Mouse (Mus musculus) intestine, embryonic 15.5 days (tissue): ENCODE results near the gene Fam166b. TPM values are rescaled to one million over a fixed set of nuclear protein-coding genes. Genes with fewer than 3 reads are reported as not detected.

Experiments
- ATAC-seq: fragments of 200-750 bp; cut with Nextera tagmentation; 2 replicates; pipeline ENCODE4 v1.8.0; 2017; ENCODE audit warnings: moderate TSS enrichment, moderate library complexity
- H3K27ac ChIP-seq: fragments of 300-500 bp; sonication (generic); 2 replicates; pipeline ENCODE4 v1.5.1; 2015; ENCODE audit warnings: mild to moderate bottlenecking, inconsistent platforms
- H3K27me3 ChIP-seq: fragments of 300-500 bp; sonication (generic); replicated peaks from 2 replicates; pipeline ENCODE4 v1.6.1; 2015; ENCODE audit warnings: inconsistent platforms
- H3K36me3 ChIP-seq: fragments of 300-500 bp; sonication (generic); 2 replicates; pipeline ENCODE4 v1.6.1; 2015; ENCODE audit warnings: inconsistent platforms
- H3K4me1 ChIP-seq: fragments of 300-500 bp; sonication (generic); replicated peaks from 2 replicates; pipeline ENCODE4 v1.6.1; 2015; ENCODE audit warnings: inconsistent platforms
- H3K4me2 ChIP-seq: fragments of 300-500 bp; sonication (generic); replicated peaks from 2 replicates; pipeline ENCODE4 v1.6.1; 2015; ENCODE audit warnings: mild to moderate bottlenecking, inconsistent platforms
- H3K4me3 ChIP-seq: fragments of 300-500 bp; sonication (generic); replicated peaks from 2 replicates; pipeline ENCODE4 v1.5.1; 2015; ENCODE audit warnings: inconsistent platforms
- H3K9ac ChIP-seq: fragments of 300-500 bp; sonication (generic); 2 replicates; pipeline ENCODE4 v1.6.1; 2015; ENCODE audit warnings: inconsistent platforms
- H3K9me3 ChIP-seq: fragments of 300-500 bp; sonication (generic); 2 replicates; pipeline ENCODE4 v1.6.1; 2016; ENCODE audit warnings: inconsistent platforms
- WGBS: fragments of 180-500 bp; shearing (Covaris S2); methylation state at CpG from one replicate; pipeline ENCODE4 v1.1.7; 2015; 5-methylcytosine and 5-hydroxymethylcytosine counted together
- polyA plus RNA-seq: library from polyadenylated mRNA; unstranded; fragments of >200 nt; fragmentation: Nextera tagmentation; extraction: Ambion mirVana; gene quantifications from 2 replicates; pipeline ENCODE4 v1.2.1, GENCODE M21; 2015

Fam166b gene
- polyA plus RNA-seq, 1 experiment from 2014 or later, result not detected

GRCm38 (mm10) chr4:43417269-43418062 lies 11.5 kb downstream of the Fam166b start:
- Histone ChIP-seq H3K9ac (no peak overlapping the region), H3K27me3 (no peaks in the 10 kb centered on the region), H3K4me2 (no peak overlapping the region), H3K27ac (no peak overlapping the region), H3K9me3 (no peaks in the 10 kb centered on the region), H3K4me3 (no peak overlapping the region), H3K36me3 (peaks cover 33% of the 10 kb centered on the region), H3K4me1 (0 out of 2 replicates have a peak, but pooled peaks cover 13% of the 10 kb centered on the region)
- WGBS, result 62% methylated on average over 16 of the region's 16 CpGs
- ATAC-seq, result no peak

DNA sequence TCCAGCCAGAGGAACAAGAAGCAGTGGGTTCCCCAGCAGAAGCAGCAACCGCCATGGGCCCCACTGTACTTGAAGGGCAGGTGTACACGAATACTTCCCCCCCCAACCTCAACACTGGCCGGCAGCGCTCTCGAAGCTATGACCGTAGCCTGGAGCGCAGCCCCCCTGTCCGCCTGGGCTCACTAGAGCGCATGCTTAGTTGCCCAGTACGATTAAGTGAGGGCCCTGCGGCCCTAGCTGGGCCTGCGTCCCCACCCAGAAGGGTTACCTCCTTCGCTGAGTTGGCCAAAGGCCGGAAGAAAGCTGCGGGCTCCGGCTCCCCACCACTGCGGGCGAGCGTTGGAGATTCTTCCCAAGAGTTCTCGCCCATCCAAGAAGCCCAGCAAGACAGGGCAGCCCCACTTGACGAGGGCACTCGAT lies 12.9 kb downstream of the Fam166b start:
- no peak for ATAC-seq
- H3K9ac ChIP-seq, result no peak overlapping the region
- no peak overlapping the region for H3K4me3 ChIP-seq
- H3K27ac ChIP-seq, result no peak overlapping the region
- WGBS, result 97% methylated on average over 22 of the region's 22 CpGs
- no peaks in the 10 kb centered on the region for H3K9me3 ChIP-seq
- H3K4me1 ChIP-seq, result 0 out of 2 replicates have a peak, but pooled peaks cover 16% of the 10 kb centered on the region
- H3K27me3 ChIP-seq, result no peaks in the 10 kb centered on the region
- H3K4me2 ChIP-seq, result no peak overlapping the region
- peaks cover 19% of the 10 kb centered on the region; the same call in 1 of the 2 replicates for H3K36me3 ChIP-seq

DNA sequence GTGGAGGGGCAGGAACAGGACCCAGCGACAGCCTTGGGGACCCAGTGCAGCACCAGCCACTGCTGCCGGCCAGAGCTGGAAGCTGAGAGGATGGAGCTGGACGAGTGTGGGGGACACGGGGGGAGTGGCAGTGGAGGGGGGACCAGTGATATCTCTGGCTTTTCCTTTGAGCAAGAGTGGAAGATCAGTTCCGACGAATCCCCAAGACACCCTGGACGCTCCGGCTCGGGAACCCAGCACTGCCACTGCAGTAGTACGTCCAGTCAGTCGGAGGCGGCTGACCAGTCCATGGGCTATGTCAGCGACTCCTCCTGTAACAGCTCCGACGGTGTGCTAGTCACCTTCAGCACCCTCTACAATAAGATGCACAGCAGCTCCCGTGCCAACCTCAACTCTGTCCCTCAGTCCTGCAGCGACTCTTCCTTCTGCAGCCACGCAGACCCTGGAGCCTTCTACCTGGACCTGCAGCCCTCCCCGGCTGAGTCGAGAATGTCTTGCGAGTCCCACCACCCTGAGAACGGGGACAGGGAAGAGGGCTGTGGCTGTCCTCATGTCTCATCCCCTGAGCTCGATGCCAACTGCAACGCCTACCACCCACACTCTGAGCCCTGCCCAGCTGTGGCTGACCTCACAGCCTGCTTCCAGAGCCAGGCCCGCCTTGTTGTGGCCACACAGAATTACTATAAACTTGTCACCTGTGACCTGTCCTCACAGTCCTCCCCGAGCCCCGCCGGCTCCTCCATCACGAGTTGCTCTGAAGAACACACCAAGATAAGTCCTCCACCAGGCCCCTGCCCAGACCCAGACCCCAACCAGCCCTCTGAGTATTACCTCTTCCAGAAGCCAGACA lies 13.5 kb downstream of the Fam166b start:
- WGBS, result 92% methylated on average over 29 of the region's 29 CpGs
- ATAC-seq, result no peak
- Histone ChIP-seq H3K36me3 (peaks cover 19% of the 10 kb centered on the region; the same call in 1 of the 2 replicates), H3K4me1 (0 out of 2 replicates have a peak, but pooled peaks cover 16% of the 10 kb centered on the region), H3K4me3 (no peak overlapping the region), H3K27ac (no peak overlapping the region), H3K9ac (no peak overlapping the region), H3K9me3 (no peaks in the 10 kb centered on the region), H3K27me3 (no peaks in the 10 kb centered on the region), H3K4me2 (no peak overlapping the region)

- Histone ChIP-seq H3K27ac (no peak overlapping the region), H3K4me3 (no peak overlapping the region), H3K36me3 (peaks cover 19% of the 10 kb centered on the region; the same call in 1 of the 2 replicates), H3K9me3 (no peaks in the 10 kb centered on the region), H3K4me2 (no peak overlapping the region), H3K9ac (no peak overlapping the region), H3K27me3 (no peaks in the 10 kb centered on the region), H3K4me1 (0 out of 2 replicates have a peak, but pooled peaks cover 11% of the 10 kb centered on the region)
- 88% methylated on average over 14 of the region's 14 CpGs for WGBS
- no peak for ATAC-seq
Measured at GRCm38 (mm10) chr4:43414761-43415160, 14.2 kb downstream of the Fam166b start.

- H3K36me3 ChIP-seq, result no peaks in the 10 kb centered on the region
- peak overlapping the region; percentile 59 for H3K4me2 ChIP-seq
- ATAC-seq, result no peak
- 67% methylated on average over 12 of the region's 12 CpGs for WGBS
- no peaks in the 10 kb centered on the region for H3K9me3 ChIP-seq
- H3K27me3 ChIP-seq, result no peaks in the 10 kb centered on the region
- H3K9ac ChIP-seq, result peak overlapping the region; percentile 58
- H3K4me3 ChIP-seq, result peak overlapping the region; percentile 44
- peaks cover 27% of the 10 kb centered on the region for H3K4me1 ChIP-seq
- peak overlapping the region; percentile 79 for H3K27ac ChIP-seq
Measured at GRCm38 (mm10) chr4:43407071-43407920, 21.6 kb downstream of the Fam166b start.

GRCm38 (mm10) chr4:43406162-43406971 lies 22.6 kb downstream of the Fam166b start:
- 7% methylated on average over 28 of the region's 28 CpGs for WGBS

DNA sequence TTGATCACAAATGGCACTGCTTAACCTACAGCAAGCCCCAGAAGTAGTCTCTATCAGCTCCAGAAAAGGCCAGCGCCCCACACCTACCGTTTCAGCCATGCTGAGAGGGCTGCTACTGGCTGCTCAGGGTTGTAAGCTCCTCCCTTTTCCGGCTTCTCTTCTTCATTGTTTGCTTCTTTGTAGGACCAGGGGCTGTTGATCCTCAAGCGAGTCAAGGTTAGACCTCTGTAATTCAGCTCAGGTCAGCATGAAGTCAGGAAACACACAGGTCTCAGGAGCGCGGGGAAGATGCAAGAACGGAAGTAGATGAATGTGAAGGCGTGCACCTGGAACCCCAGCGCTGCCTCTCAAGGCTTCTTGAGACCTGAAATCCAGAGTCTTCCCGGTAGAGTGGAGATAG lies 24.2 kb downstream of the Fam166b start:
- peaks cover 47% of the 10 kb centered on the region for H3K4me1 ChIP-seq

More at GRCm38 (mm10) chr4:43406162-43406971, 22.6 kb downstream of the Fam166b start:
- Histone ChIP-seq H3K4me1 (peaks cover 34% of the 10 kb centered on the region), H3K9ac (peak overlapping the region; percentile 58), H3K36me3 (no peaks in the 10 kb centered on the region), H3K27me3 (no peaks in the 10 kb centered on the region), H3K27ac (peak overlapping the region; percentile 79), H3K9me3 (no peaks in the 10 kb centered on the region), H3K4me2 (peak overlapping the region; percentile 59), H3K4me3 (peak overlapping the region; percentile 44)
- ATAC-seq, result peak; percentile 93

DNA sequence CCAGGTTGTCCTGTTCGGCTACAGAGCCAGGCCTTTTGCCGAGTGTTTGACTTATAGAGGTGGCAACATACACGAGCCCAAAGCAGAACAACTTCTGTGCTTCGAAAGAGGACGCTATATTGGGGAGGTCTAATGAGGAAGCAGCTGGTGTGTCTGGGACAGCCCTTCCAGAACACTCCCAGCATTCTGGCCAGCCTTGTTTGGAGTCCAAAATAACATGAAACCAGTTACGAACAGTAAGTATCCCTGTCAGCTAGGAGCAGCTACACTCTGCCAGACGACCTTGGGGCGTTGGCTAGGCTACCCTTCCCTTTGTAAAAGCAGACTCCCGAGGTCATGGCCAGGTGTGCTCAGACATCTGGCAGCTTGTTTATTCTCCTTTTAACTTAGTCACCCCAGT lies 26.7 kb downstream of the Fam166b start:
- Histone ChIP-seq H3K4me3 (peak overlapping the region; percentile 6; the same call in 1 of the 2 replicates), H3K4me1 (peaks cover 58% of the 10 kb centered on the region), H3K36me3 (no peaks in the 10 kb centered on the region), H3K27ac (0 out of 2 replicates have a peak overlapping the region, but pooled peaks have one; percentile 28), H3K9ac (no peak overlapping the region; the same call in 1 of the 2 replicates), H3K4me2 (peak overlapping the region; percentile 25), H3K27me3 (no peaks in the 10 kb centered on the region), H3K9me3 (no peaks in the 10 kb centered on the region)
- 53% methylated on average over 9 of the region's 9 CpGs for WGBS
- ATAC-seq, result no peak

More for the DNA sequence above, 24.2 kb downstream of the Fam166b start:
- Histone ChIP-seq H3K27me3 (no peaks in the 10 kb centered on the region), H3K4me3 (no peak overlapping the region), H3K9me3 (no peaks in the 10 kb centered on the region), H3K9ac (no peak overlapping the region), H3K36me3 (no peaks in the 10 kb centered on the region), H3K27ac (no peak overlapping the region), H3K4me2 (no peak overlapping the region)
- WGBS, result 92% methylated on average over 10 of the region's 10 CpGs
- no peak for ATAC-seq

- Histone ChIP-seq H3K9ac (no peak overlapping the region; the same call in 1 of the 2 replicates), H3K9me3 (no peaks in the 10 kb centered on the region), H3K4me2 (peak overlapping the region; percentile 25), H3K36me3 (no peaks in the 10 kb centered on the region), H3K4me1 (peaks cover 54% of the 10 kb centered on the region), H3K27ac (peak overlapping the region; percentile 67; the same call in 1 of the 2 replicates), H3K27me3 (no peaks in the 10 kb centered on the region), H3K4me3 (peak overlapping the region; percentile 6; the same call in 1 of the 2 replicates)
- 85% methylated on average over 10 of the region's 10 CpGs for WGBS
- no peak for ATAC-seq
Measured at GRCm38 (mm10) chr4:43401486-43401885, 27.4 kb downstream of the Fam166b start.

GRCm38 (mm10) chr4:43400976-43401375 lies 28.0 kb downstream of the Fam166b start:
- no peaks in the 10 kb centered on the region for H3K36me3 ChIP-seq
- no peaks in the 10 kb centered on the region for H3K27me3 ChIP-seq
- peak overlapping the region; percentile 25 for H3K4me2 ChIP-seq
- ATAC-seq, result peak; percentile 78
- peaks cover 51% of the 10 kb centered on the region for H3K4me1 ChIP-seq
- H3K4me3 ChIP-seq, result peak overlapping the region; percentile 6; the same call in 1 of the 2 replicates
- H3K27ac ChIP-seq, result peak overlapping the region; percentile 67
- 24% methylated on average over 10 of the region's 10 CpGs for WGBS
- H3K9ac ChIP-seq, result no peak overlapping the region
- no peaks in the 10 kb centered on the region for H3K9me3 ChIP-seq
